Mouse (Mus musculus) layer of hippocampus, postnatal 25 days (tissue): ENCODE results near the gene Abcf2. TPM values are rescaled to one million over a fixed set of nuclear protein-coding genes. Genes with fewer than 3 reads are reported as not detected.
"Not testable (repeated sequence)": the region's sequence is repeated elsewhere in the genome, so short reads cannot be mapped to it uniquely, and the experiment has no call there.

Experiments
- DNase-seq, 2 experiments: peaks; one replicate each; pipeline ENCODE4 v3.0.0; 2022; ENCODE audit warnings: mixed read lengths in 2 of 2, low spot score in 1 of 2; ENCODE audit errors: extremely low spot score in 1 of 2
- total RNA-seq, 2 experiments: library from RNA; stranded (reverse); gene quantifications; 2 replicates each; pipeline ENCODE4 v1.2.3; 2021

The Abcf2 gene
- total RNA-seq, 2 experiments from 2014 or later: 72.6 to 80.0 TPM

GRCm38 (mm10) chr5:24589511-24590500 lies 12.5 kb upstream of the Abcf2 start:
- DNase-seq: no peak

DNA sequence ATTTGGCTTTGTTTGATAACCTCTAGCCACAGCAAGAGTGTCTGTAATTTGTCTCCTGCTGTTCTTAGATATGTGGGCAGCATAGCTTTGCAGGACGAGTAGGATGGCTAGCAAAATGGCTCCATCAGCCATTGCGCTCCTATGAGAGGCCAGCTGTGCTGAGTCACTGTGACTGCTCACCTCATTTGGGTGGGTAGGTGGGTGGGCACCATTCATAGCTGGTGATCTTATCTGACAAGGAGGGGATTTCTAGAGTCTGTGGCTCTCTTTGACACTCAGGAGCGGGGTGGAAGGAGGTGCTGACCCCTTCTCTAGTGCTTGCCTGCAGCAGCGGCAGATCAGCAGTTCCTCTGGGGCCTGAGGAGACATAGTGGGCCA lies 9.9 kb upstream of the Abcf2 start:
- DNase-seq: peak in 1 of 2 experiments; percentile 27

- DNase-seq: peak; percentile 68 to 69
Observed at GRCm38 (mm10) chr5:24586547-24587199, 9.4 kb upstream of the Abcf2 start, which contains the start of gene Chpf2. Chpf2 (plus strand) TSS chr5:24586741.

GRCm38 (mm10) chr5:24586106-24586505 lies 8.8 kb upstream of the Abcf2 start:
- no peak for DNase-seq

GRCm38 (mm10) chr5:24578109-24578963 lies 1.1 kb upstream of the Abcf2 start:
- no peak for DNase-seq

DNA sequence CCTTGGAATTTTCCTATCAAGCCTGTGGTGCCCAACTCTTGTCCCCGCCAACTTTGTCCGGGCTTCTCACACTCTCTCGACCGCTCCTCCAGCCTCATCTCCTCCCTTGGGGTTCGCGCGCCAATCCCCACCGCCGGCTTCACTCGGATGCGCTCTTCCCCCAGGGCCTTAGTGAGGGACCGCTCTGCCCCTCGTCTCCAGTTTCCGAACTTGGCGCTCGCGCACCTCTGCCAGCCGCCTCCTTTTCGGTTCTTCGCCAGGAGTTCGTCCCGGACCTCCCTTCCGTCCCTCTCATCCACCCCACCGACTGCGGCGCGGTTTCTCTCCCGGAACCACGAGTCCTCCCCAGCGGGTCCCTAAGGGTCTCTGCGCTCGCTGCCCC lies 475 bp downstream of the Abcf2 start:
- DNase-seq: no peak

GRCm38 (mm10) chr5:24575948-24576347 lies 1.3 kb downstream of the Abcf2 start:
- DNase-seq: no peak

DNA sequence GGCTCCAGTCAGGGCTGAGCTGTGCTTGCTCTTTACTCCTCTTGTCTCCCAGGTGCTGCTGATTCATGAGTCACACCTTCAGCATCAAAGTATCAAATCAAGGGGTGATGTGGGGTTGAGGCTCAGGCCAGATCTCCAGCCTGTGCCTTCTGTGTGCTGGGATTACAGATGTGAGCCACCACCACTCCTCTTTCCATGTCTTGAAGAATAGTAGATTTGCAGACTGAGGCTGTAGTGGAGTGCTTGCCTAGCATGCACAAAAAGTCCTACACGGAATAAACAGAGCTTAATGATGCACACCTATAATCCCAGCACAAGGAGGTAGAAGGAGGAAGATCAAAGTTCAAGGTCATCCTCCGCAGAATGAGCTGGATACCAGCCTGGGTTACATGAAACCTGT lies 20.6 kb downstream of the Abcf2 start, which contains the start of gene 4931409K22Rik:
Gene 4931409K22Rik (minus strand): TSS at position 101 of the 400 bp plus-strand sequence.
- no peak for DNase-seq

DNA sequence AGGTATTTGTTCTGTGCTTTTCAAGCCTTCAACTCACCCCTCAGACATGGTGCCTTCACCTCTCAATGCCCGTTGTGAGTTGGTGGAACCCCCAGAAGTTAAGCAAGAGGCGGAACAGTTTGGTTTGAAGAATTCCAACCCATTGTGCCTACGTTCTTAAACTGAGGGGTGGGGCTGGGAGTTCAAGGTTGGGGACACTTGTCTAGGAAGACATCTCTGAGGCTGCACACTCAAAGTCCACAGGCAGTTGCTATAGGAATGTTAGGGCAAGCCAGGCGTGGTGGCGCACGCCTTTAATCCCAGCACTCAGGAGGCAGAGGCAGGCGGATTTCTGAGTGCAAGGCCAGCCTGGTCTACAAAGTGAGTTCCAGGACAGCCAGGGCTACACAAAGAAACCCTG lies 21.9 kb downstream of the Abcf2 start:
- DNase-seq: not testable (repeated sequence)

DNA sequence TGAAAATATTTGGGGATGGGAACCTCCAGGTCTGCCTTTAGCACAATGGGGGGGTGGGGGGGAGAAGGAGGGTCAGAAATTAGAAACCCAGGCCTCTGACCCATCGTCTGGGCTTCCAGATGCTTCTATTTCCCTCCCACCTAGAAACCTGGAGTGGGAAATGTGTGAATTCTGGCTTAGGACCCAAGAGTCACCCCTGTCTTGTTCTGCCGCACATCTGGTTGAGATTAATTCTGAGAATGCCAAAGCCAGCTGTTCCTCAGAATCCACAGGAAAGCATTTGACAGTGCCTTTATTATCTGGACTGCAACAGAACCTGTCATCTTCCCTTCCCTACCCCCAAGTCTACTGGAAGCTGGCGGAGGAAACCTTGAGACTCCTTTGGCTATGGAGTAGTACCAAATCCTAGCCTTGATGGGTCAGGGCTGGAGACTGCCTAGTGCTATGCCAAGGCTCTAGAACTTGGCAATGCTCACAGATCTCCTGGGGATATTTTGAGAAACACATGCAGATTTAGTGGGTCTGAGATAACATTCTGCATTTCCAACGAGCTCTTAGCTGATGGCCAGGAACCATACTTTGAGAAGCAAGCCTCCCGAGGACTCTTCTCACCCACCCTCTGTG lies 23.5 kb downstream of the Abcf2 start:
- no peak for DNase-seq

DNA sequence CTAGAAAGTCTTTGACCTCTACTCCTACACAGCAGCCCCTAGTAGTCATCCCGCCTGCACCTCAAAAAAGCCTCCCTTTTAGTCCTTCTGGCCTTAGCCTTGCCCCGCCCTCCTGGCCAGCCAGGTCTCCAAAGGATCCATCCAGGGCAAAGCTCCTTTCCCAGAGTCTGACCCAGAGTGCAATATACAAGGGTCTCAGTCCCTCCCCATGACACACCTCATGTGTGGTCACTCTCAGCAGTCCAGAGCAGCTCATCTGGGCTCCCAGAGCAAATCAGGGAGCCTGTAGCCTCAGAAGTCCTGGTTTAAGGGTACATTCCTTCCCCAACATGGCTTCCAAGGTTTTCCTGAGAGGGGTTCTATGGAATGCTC lies 26.0 kb downstream of the Abcf2 start:
- DNase-seq: no peak

DNA sequence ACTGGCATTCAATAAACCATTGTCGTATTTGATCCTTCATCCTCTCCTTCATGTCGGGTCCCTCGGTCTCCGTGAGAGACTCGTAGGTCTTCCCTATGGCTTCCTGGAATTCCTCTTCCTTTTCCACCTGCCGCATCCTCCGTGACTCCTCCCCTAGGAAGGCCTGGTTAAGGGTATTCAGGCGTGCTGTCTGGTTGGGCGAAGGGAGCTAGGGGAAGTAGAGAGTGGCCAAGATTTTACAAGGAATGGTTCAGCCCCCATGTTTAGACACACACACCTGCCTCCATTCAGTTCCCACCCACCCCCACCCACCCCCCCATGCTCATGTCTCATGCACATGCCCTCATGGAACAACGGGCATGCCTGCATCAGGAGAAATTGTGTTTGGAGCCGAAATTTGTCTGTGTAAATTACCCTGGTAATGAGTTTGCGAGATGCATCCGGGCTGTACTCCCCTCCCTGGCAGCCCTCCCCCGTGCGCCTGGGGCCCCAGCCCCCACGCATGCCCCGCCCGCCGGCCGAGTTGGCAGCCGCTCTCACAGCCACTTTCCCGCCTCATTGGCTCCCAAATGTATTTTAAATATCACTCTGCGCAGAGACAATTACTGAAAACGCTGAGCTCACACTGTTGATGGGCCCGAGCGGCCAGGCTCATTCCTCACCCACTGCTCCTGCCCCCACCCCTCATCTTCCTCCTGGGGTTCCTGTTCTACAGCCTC lies 26.5 kb downstream of the Abcf2 start:
- peak; percentile 25 to 50 for DNase-seq

GRCm38 (mm10) chr5:24542643-24543042 lies 34.6 kb downstream of the Abcf2 start:
- no peak for DNase-seq

DNA sequence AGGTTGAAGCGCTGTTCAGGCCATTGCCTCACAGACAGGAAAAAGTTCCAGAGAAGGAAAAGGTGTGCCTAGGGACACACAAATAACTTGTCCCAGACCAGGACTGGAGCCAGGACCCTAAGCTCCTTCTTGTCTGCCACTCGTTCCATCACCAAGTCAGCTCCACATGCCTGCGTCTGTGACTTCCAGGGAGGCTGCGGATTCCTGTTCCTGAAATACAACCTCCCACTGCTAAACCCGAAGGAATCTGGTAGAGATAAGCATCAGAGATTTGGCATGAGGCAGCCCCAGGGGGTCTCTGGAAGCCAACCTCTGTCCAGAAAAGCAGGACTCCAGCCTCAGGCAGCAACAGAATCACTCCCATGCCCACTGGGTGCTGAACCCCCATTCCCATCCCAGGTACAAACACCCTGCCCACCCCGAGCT lies 36.1 kb downstream of the Abcf2 start:
- DNase-seq: no peak

DNA sequence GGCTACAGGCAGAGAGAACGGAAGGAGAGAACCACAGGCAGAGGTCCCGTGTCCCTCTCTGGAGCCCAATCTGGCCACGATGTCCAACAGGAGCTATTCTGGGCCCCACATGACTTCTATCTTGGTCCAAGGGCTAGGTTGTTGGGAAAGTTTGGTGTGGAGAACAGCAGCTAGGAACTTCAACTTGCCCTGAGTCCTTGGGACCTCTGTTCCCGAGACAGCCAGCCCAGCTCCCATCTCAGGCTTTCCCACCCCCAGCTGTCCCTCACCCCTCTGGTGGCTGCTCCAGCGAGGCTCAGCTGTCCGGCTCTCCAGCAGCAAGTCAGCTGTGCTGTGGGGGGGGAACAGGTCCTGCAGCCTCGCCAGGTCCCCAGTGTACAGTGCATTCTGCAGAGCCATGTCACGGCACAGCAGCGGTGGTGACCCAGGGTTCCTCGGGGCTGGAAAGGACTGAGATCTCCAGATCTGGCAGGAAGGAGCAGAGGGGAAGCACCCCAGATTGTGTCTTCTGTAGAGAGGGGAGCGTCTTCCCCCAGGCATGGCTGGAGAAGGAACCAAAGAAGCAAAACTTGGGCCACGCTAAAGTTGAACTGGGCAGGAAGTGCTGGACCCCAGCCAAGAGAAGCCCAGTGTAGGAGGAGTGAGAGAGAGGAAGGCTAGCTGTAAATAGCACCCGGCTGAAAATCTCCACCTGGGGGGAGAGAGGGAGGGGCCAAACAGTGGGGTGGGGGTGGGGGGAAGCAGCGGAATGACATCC lies 36.7 kb downstream of the Abcf2 start, which contains the start of gene Asb10:
Gene Asb10 (minus strand): TSS at position 592 of the 757 bp plus-strand sequence.
- DNase-seq: peak in 1 of 2 experiments; percentile 36

DNA sequence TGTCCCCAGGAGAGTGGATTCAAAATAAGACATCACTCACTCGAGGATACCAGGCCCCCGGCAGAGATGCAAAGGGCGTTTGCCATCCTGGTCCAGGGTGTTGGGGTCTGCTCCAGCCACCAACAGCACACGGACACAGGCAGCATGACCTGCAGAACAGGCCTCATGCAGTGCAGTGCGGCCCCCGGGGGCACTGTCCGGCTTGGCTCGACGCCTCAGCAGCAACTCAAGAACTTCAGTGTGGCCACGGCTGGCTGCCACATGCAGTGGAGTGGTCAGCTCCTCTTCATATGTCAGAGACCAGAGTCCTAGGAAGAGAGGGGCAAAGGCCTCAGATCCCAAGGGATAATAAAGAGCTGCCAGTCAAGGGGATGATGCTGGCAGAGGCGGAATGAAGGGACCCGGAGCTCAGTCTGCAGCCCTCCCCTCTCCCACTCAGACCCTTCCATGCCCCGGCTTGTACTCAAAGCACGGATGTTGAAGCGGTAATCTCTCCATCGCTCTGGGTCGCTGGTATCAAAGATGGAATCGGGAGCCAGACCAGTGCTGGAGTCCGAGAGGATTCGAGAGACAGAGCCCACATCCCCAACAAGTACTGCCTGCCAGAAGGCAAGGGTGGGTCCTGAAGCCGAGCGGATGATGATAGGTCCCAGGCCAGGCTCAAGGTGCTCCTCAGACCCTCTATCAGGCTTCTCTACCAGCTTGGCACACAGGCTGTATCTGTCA lies 37.5 kb downstream of the Abcf2 start:
- DNase-seq: no peak

- DNase-seq: no peak
Observed at GRCm38 (mm10) chr5:24537618-24538017, 39.6 kb downstream of the Abcf2 start.

DNA sequence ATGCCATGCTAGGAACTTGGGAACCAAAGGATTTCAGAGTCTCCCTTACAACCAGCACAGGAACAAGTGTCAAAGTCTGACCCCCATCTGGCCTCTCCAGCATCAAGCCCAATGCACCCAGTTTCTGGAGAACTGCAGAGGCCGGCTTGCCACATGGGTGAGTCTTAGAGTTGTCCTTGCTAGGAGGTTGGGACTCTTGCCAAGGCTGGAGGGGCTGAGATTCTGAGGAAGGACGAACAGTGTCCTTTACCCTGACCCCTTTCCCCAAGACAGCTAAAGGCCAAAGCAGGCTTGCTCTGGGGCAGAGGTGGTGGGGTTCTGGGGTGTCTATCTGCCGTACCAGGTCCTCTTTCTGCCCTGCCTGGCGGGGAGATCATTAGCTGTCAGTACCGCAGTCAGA lies 40.8 kb downstream of the Abcf2 start:
- DNase-seq: no peak
